Mouse (Mus musculus) E14TG2a.4 (cell line): ENCODE measurements around the gene Amfr.

Experiments used
- CTCF ChIP-seq: conservative IDR thresholded peaks from 2 replicates; pipeline ENCODE4 v1.5.1; 2014; ENCODE audit warnings: low read length
- POU5F1 ChIP-seq: IDR thresholded peaks from 2 replicates; pipeline ENCODE4 v1.6.1; 2014; ENCODE audit warnings: low read length, borderline replicate concordance

GRCm38 (mm10) chr8:93923897-93924334, 88.7 kb downstream of the Amfr start:
- TF ChIP-seq CTCF (no peak), POU5F1 (no peak)
